Mouse (Mus musculus): ENCODE data around the gene Tpsg1. TPM values are rescaled to one million over a fixed set of nuclear protein-coding genes. Genes with fewer than 3 reads are reported as not detected.

Gene Tpsg1
- total RNA-seq (2022), result not detected

DNA sequence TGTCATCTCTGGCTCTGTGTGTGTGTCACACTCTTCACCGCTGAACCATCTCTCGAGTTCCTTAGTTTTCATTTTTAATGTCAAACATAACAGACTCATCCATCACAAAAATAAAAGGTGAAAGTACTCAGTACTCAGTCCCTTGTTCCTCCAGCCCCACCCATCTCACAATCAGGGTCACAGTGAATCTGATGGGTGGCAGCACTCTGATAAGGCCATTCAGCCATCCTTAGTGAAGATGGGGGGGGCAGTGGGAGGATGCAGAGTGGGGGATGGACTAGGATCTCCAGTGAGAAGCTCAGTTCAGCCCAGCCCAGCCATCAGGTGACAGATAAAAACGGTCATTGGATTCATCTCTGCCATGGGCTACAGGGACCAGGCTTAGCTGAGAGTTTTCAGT lies at the start of gene Tpsg1:
Gene Tpsg1 (plus strand): TSS at position 301 of the 400 bp plus-strand sequence.
- no peak for DNase-seq

DNA sequence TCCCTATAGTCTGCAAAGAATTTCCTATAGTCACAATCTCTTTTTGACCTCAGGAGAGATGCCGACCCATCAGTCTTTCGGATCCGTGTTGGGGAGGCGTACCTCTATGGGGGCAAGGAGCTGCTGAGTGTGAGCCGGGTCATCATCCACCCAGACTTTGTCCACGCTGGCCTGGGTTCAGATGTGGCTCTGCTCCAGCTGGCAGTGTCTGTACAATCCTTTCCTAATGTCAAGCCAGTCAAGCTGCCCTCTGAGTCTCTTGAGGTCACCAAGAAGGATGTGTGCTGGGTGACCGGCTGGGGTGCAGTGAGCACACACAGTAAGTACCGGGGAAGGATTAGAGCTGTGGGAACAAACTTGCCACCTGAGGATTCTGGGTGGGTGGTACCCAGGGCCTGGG lies 48.3 kb upstream of the Tpsg1 start:
- DNase-seq, result no peak

DNA sequence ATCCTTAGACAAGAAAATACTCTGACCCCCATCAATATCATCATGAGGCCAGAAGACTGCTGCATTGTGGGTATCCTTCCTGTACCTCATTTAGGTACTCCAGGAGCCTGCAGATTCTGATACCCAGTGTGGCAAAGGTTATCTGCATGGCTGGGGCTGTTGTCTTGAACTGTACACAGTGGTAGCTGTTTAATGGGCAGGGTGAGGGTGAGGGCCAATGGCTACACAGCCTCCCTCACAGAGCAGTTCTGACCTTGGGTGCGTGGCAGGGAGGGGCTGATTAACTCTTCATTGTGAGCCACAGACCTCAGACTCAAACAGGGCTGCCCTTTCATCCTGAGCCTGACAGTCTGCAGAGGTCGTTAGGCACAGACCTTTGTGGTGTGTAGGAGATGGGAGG lies 46.1 kb upstream of the Tpsg1 start:
- no peak for DNase-seq

DNA sequence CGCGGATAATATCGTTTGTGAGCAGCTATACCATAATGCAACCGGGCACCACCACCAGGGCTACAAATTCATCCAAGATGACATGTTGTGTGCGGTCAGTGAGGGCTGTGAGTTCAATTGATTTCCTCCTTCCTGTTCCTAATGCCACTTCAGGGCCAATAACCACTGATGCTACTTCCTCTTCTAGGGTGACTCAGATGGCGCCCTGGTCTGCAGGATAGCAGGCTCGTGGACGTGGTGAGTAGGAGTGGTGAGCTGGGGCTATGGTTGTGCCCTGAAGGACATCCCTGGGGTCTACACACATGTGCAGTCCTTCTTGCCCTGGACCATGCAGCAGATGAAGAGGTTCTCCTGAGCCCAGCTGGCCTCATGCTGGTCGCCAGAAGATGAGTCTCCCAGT lies 36.8 kb upstream of the Tpsg1 start:
- no peak for DNase-seq

DNA sequence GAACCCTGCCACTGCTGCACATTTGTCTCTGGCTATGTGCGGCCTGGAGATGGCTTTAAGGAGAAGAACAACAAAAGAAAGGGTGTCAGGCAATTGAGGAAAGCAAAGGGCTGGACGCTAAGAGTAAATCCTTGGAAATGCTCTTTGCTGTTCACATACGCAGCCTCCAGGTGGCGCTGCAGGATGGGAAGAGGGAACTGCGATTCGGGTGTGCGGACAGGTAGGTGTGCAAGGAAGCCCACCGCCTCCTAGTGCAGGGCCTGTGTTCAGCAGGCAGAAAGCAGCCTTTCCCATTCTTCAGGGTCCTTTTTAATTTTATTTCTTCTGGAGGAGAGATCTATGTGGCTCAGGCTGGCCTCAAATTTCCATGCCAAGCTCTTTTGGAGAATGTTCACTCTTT lies 35.1 kb upstream of the Tpsg1 start:
- peak; percentile 22 for DNase-seq

DNA sequence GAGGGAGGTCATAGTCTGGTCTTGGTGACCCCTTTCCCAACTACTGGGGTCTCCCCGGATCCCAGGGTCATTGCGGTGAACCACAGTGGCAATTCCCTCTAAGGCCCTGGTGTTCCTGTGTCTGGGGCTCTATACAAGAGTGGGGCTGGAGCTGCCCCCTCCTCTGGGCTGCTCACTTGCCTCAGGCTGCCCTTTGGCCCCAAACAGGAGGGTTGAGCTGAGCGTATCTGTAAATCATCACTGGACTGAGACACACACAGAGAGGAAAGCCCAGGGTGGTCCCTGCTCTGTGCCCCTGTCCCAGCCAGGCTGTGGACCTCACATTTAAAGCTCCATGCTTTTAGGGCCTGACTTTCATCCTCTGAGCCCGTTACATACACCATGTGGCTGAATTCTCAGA lies 30.9 kb upstream of the Tpsg1 start:
- no peak for DNase-seq

DNA sequence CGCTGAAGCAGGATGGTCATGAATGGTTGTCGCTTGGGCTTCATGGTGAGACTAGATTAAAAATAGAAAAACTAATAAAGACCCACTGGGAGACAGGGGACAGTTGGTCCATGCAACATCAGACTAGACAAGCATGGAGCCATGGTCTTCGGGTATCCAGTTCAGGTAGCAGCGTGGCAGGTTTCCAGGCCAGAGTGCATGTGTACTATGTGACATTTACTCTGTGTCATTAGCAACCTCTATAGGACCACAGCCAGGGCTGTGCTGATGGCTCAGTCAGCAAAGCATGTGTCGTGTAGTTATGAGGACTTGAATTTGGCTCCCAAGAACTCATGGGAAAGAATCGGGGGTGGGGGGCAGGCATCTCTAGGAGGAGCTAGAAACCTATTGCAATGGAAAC lies 29.1 kb upstream of the Tpsg1 start:
- no peak for DNase-seq

DNA sequence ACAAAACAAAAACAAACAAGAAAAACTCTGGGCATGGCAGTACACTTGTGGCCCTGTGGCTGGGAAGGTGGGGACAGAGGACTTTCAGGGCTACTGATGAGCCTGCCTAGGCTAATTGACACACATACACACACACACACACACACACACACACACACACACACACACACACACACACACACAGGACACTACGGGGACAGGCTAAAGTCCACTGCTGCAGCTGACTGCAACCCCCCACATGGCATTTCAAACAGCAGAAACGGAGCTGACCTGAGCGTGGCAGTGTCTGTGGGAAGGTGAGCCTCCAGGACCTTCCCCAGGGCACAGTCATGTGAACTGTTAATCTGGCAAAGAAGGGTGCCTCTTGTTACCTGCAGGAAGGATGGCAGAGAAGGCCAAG lies 27.6 kb upstream of the Tpsg1 start:
- DNase-seq, result no peak

DNA sequence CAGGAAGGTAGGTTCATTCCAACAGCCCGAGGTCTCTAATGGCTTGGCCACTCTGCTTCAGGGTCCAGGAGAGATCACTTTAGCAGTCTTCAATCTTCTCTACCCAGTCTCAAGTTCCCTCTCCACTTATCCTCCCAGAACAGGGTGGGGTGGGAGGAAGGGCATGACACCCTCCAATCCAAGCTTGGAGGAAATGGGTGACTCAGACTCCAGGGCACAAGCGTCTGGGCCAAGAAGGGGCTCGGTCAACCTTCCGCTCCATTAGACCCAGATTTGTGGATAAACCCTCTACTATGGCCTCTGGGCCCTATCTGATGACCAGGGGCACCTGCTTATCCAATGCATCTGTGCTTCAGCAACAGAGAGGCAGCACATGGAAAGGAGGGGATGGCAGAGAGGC lies 23.6 kb upstream of the Tpsg1 start, which contains the start of gene Tpsab1:
Gene Tpsab1 (minus strand): TSS at position 101 of the 400 bp plus-strand sequence.
- no peak for DNase-seq

DNA sequence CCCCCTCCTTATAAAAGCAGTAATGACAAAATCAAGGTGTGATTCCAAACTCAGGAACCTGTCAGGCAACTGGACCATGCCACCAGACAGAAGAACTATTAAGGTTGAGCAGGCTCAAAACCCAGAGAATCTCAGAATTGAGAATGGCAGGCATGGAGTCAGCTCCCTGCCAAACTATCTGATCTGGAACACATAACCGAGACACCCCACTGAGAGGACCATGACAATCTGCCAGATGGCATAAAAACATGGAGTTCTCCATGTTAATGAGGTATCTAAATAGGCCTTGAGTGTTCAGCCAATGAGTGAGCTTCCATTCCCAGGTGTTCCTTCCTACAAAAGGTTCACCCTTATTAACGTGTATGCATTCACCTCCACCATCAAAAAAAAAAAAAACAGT lies 7.8 kb upstream of the Tpsg1 start:
- DNase-seq, result no peak

DNA sequence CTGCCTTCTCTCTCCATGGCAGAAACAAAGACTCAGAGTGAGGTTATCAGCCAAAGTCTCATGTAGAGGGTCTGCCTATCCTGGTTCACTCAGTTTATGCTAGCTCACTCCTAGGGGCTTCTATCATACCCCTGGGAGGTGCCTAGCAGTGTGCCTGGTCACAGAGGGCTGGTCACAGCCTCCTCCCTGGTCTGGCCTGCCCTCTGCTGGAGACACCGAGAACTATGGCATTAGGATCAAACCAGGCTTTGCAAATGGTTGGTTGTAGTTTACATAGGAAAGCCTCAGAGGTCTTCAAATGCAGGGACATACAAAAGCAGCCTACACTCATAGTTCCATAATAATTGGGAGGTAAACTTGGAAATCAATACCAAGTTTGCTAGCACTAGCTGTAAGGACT lies 5.3 kb upstream of the Tpsg1 start:
- DNase-seq, result no peak

DNA sequence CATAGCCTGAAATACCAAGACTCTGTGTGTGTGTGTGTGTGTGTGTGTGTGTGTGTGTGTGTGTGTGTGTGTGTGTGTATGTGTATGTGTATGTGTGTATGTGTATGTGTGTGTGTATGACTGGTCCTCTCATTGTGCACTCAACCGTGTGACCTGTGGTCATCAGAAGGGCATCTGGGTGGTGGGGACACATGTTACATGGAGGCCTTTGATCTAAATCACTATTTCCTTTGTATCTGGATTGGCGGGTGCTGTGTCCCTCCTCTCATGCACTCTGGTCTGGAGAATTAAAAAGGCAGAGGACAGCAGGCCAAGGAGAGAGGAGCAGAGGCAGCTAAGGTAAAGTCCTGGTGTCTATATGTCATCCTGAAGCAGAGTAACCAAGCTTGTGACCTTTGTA lies 3.1 kb upstream of the Tpsg1 start, which contains the start of gene Tpsb2:
Gene Tpsb2 (plus strand): TSS at position 301 of the 400 bp plus-strand sequence.
- DNase-seq, result no peak

DNA sequence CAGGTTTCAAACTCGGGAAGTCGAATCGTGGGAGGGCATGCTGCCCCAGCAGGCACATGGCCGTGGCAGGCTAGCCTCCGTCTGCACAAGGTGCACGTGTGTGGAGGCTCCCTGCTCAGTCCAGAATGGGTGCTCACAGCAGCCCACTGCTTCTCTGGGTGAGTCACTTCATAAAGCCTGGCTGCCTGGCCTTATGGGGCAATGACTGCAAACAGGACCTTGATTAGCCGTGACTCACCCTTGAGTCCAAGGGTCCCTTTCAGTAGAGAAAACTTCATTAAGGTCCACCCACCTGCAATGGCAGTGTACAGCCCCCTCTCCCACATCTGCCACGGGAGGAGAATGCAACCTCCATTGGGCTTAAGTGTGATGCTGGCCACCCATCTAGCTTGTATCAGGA lies 3.4 kb downstream of the Tpsg1 start:
- peak; percentile 73 for DNase-seq

DNA sequence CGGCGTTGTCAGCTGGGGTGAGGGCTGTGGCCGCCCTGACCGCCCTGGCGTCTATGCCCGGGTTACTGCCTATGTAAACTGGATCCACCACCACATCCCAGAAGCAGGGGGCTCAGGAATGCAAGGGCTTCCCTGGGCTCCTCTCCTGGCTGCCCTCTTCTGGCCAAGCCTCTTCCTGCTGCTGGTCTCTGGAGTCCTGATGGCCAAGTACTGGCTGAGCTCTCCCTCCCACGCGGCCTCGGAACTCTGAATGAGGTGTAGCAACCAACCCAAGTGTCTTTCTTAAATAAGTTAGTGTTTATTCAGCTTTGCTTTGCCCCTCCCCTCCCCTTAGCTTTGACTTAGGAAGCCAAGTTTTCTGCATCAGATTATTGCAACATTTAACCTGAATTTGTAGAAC lies 4.9 kb downstream of the Tpsg1 start:
- no peak for DNase-seq

DNA sequence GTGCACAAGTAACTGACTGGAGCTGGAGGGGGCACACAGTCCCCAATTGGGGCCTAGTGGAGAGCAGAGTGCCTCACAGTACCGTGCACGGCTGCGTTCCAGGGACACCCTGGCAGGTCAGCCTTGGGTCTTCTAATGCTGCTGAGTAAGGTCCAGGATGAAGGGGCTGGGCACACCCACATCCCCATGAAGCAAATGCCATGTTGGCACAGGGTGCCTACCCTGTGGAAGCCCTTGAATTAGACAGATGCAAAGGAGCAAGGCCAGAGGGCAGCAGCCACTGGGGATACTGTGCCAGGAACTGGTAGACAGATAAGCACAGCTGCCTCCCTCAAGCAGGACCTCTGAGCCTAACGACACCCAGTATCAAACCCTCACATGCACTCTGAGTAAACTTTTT lies 25.5 kb downstream of the Tpsg1 start:
- DNase-seq, result peak; percentile 63

DNA sequence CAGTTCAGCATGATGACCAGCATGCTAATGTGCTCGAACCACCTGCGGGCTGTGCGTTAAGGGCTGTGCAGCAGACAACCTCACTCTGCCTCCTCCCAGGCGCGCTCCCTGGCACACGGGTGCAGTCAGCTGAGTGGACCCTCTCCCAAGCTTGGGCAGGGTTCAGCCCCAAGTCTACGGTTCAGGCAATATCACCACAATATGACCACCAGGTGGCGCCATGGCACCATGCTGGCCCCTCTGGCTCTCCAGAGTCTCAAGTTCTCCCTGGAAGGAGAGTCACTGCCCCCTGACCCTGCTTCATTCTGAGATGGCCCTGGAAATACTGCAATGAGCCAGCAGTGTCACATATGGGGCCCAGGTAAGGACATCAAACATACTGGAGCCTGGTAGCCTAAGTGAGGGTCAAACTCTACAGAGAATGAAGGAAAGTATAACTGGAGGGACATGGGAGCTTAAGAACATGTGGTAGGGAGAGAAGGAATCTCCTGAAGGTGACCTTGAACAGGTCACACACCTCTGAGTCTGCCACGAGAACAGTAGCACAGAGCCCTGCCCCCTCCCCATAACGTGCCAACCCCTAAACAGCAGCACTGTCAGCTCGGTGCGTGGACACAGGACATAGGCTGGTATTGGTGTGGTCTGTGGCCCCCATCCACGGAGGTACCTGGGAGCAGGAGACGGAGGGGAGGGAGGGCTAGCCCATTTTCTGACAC lies 28.9 kb downstream of the Tpsg1 start:
- peak; percentile 69 for DNase-seq

DNA sequence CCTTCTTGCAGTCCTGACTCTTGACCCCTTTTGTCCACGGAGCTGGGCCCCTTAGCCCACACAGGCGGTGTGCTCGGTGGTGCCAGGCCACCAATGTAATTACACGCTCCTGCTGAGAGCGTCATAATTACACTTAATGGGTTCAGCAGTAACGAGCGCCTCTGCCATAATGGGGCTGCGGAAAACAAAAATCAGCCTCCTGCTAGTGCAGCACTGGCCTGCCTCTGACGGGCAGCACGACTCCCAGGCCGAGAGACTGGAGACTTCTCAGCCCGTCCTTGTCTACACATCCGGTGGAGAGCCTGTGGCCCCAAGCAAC lies 29.4 kb downstream of the Tpsg1 start:
- no peak for DNase-seq

DNA sequence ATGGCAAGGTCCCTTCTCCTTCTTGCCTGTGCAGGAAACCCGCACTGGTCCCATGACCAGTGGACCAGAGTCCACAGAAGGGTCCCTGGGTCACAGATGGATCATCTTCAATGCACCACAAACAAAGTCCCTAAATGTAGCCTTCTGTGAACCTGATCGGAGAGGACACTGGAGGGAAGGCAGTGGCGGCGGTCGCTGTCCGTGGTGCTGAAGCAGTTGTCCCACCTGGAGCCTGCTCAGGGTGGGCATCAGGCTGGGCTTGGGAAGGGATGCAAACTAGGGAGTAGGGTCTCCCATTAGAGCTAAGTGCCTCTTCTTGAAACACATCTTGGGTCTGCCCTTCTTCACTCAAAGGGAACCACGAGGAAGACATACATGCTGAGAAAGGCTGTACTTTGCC lies 31.4 kb downstream of the Tpsg1 start:
- DNase-seq, result no peak

DNA sequence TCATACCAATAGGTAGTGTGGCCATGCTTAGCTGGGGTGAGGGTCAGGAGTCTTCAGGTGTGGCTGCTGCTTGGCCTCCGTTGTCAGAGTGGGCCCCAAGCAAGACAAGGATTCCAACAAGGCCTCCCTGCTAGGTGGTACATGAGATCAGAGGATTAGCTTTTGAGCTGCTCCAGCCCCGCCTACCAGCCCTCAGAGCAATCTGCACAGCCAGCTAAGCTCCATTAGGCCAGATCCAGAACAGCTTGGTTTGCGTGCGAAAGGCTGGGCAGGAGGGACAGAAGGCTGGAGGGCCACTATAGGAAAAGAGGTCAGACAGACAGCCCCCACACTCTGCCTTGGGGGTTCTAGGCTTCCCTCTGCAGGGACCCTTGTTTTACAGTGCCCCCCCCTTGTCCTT lies 32.4 kb downstream of the Tpsg1 start:
- DNase-seq, result no peak

DNA sequence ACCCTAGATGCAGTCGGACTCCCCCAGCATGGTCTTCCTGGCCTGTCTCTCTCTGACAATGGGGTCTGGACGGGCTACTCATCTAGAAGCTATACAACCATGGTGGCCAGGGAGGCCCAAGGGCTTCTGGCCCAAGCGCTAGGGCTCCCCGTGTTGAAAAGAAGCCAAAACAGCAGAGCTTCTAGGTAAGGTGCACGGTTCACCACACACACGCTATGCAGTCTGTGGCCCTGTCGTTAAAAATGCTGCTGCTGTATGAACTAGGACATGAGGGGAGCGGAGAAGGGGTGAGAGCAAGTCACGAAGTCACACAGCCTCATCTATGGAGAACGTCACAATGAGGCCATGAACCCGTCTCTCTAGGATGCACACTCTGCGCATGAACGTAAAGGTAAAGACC lies 33.2 kb downstream of the Tpsg1 start:
- DNase-seq, result no peak

DNA sequence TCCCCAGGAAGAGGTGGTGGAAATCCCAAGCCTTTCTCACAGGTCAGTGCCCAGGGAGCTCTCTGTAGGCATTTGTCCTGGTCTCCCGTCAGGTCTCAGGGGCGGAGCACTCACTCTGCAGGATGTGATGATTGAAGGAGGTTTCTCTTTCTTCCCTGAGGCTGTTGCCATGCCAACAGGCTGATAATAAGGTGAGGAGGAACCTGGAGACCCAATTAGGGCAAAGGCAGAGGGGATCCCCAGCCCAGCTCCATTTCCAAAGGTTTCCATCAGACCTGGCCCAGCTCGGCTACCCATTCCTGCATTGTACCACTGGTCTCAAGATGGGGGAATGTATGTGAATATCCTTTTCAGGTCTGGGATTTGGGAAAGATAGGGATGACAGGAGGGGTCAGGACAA lies 35.1 kb downstream of the Tpsg1 start:
- no peak for DNase-seq

DNA sequence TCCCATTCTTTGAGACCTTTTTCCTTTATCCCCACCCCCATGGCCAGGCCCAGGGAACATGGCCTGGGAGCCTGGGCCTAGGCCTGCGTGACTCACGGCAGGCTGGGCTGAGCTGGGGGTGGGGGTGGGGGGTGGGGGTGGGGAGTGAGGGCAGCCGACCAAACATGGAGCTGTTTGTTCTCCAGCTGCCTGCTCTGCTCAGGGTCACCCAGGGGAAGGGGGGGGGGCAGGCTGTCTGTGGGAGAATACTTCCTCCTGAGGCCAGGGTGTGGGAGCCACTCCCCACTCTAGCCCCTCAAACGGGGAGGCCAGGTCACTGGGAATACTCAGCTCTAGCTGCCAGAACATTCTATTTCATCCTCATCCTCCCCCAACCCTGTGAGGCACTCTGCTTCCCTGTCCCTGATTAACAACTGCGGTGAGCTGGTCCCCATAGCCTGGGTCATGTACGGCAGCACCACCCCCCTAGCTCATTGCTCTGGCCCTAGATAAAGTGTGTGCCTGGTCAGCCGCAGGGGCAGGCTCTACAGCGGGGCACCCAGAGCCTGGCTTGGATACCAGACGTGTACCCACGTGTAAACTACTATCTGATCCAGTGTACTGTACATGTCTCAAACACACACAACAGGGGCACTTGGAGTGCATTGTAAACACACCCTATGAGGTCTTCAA lies 36.3 kb downstream of the Tpsg1 start:
- DNase-seq, result no peak

DNA sequence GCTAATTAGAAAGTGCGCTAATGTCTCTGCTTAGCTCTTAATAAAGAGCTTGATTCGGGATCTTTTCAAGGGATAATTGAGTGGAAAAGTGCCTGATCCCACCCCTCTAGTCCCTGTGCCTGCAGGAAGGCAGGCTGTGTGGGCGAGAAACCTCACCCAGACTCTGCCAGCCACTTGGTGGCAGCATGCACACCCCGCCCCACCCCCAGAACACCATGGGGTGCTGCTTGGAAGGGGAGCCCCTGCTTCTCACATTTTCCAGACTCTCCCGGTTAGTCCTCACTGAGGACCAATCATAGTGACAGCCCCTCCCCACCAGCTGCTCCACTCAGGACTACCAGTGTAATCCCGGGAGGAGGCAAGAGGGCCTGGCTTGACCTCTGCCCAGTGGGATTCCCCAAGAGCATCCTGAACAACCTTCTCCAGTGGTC lies 37.0 kb downstream of the Tpsg1 start:
- no peak for DNase-seq

DNA sequence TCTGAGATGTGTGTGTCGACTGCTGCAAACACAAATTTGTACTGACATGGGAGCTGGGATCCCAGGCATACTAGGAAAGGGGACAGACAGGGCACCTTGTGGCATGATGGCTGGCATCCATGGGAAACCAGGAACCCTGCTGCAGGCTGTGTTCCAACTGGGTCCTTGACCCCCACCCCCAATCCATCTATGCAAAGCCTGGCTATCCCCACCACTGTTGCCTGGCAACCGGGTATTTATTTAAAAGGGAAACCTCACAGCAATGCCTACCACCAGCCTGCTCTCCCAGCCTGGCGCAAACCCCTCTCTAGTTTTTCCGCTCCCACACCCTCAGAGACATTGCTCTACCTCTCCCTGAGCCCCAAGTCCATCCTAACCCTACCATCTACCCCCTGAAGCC lies 38.3 kb downstream of the Tpsg1 start:
- DNase-seq, result peak; percentile 52

All from adrenal gland, adult 8-10 months (tissue).